Mouse (Mus musculus) kidney, embryonic 15.5 days (tissue): ENCODE results near the gene Tab1. TPM values are rescaled to one million over a fixed set of nuclear protein-coding genes. Genes with fewer than 3 reads are reported as not detected.

ENCODE experiments used
- ATAC-seq: fragments of 200-750 bp; cut with Nextera tagmentation; replicated peaks from 2 replicates; pipeline ENCODE4 v1.8.0; 2017; ENCODE audit warnings: moderate TSS enrichment; ENCODE audit not compliant: low FRiP score
- H3K27ac ChIP-seq: fragments of 300-500 bp; sonication (generic); 2 replicates; pipeline ENCODE4 v1.5.1; 2015; ENCODE audit warnings: mild to moderate bottlenecking, inconsistent platforms
- H3K27me3 ChIP-seq: fragments of 300-500 bp; sonication (generic); 2 replicates; pipeline ENCODE4 v1.6.1; 2015; ENCODE audit warnings: inconsistent platforms
- H3K36me3 ChIP-seq: fragments of 300-500 bp; sonication (generic); 2 replicates; pipeline ENCODE4 v1.6.1; 2015; ENCODE audit warnings: inconsistent platforms
- H3K4me1 ChIP-seq: fragments of 300-500 bp; sonication (generic); 2 replicates; pipeline ENCODE4 v1.6.1; 2015; ENCODE audit warnings: inconsistent platforms
- H3K4me2 ChIP-seq: fragments of 300-500 bp; sonication (generic); 2 replicates; pipeline ENCODE4 v1.6.1; 2015; ENCODE audit warnings: moderate library complexity, mild to moderate bottlenecking, inconsistent platforms
- H3K4me3 ChIP-seq: fragments of 300-500 bp; sonication (generic); replicated peaks from 2 replicates; pipeline ENCODE4 v1.5.1; 2015; ENCODE audit warnings: mild to moderate bottlenecking, inconsistent platforms
- H3K9ac ChIP-seq: fragments of 300-500 bp; sonication (generic); 2 replicates; pipeline ENCODE4 v1.6.1; 2015; ENCODE audit warnings: mild to moderate bottlenecking, inconsistent platforms
- H3K9me3 ChIP-seq: fragments of 300-500 bp; sonication (generic); replicated peaks from 2 replicates; pipeline ENCODE4 v1.6.1; 2016; ENCODE audit warnings: inconsistent platforms
- WGBS: fragments of 180-500 bp; shearing (Covaris S2); methylation state at CpG from one replicate; pipeline ENCODE4 v1.1.7; 2015; ENCODE audit warnings: mixed read lengths; 5-methylcytosine and 5-hydroxymethylcytosine counted together
- polyA plus RNA-seq: library from polyadenylated mRNA; unstranded; fragments of >200 nt; fragmentation: Nextera tagmentation; extraction: Ambion mirVana; gene quantifications from 2 replicates; pipeline ENCODE4 v1.2.1, GENCODE M21; 2015

Tab1 gene
- polyA plus RNA-seq, 1 experiment from 2014 or later = 39.1 TPM

DNA sequence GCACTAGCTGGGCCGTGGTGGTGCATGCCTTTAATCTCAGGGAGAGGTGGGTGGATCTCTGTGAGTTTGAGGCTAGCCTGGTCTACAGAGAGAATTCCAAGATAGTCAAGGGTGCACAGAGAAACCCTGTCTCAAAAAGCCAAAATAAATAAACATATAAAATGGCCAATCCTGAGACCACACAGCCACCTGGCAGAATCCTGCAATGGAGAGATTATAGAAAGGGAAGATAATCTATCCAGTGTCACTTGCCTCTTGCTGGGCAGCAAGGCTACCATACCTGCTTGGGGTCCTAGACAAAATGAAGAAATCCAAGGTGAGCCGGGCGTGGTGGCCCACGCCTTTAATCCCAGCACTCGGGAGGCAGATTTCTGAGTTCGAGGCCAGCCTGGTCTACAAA is 2.9 kb upstream of the Tab1 start:
- no peak overlapping the region for H3K27ac ChIP-seq
- ATAC-seq = no peak
- no peaks in the 10 kb centered on the region for H3K36me3 ChIP-seq

DNA sequence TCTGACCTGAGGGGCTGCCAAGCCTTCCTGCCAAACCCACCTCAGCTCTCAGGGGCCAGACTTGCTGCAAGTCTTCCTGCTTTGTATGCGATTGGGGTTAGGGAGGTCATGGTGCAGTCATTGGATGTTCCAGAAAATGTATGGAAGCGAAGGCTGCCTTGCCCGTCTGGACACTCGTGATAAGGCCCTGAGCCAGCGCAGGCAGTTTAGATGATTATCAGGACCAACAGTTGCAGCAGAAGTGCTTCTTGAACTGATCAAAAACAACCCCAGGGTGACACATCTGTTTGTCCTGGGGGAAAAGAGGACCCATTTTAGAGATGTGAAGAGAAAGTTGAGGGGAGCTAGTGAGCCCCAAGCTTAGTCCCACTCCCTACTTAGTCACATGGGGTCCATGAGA is 2.2 kb upstream of the Tab1 start:
- no peak overlapping the region for H3K4me3 ChIP-seq
- no peak for ATAC-seq
- H3K4me2 ChIP-seq = no peak overlapping the region
- no peaks in the 10 kb centered on the region for H3K36me3 ChIP-seq
- H3K27ac ChIP-seq = no peak overlapping the region
- WGBS = 73% methylated on average over 5 of the region's 5 CpGs
- H3K9ac ChIP-seq = no peak overlapping the region
- peaks cover 20% of the 10 kb centered on the region for H3K4me1 ChIP-seq
- H3K9me3 ChIP-seq = no peaks in the 10 kb centered on the region
- no peaks in the 10 kb centered on the region for H3K27me3 ChIP-seq

More for the DNA sequence above, 2.9 kb upstream of the Tab1 start:
- no peaks in the 10 kb centered on the region for H3K9me3 ChIP-seq
- no peak overlapping the region for H3K4me2 ChIP-seq
- H3K4me3 ChIP-seq = no peak overlapping the region
- 94% methylated on average over 6 of the region's 6 CpGs for WGBS
- H3K4me1 ChIP-seq = peaks cover 27% of the 10 kb centered on the region
- H3K27me3 ChIP-seq = no peaks in the 10 kb centered on the region
- no peak overlapping the region for H3K9ac ChIP-seq

DNA sequence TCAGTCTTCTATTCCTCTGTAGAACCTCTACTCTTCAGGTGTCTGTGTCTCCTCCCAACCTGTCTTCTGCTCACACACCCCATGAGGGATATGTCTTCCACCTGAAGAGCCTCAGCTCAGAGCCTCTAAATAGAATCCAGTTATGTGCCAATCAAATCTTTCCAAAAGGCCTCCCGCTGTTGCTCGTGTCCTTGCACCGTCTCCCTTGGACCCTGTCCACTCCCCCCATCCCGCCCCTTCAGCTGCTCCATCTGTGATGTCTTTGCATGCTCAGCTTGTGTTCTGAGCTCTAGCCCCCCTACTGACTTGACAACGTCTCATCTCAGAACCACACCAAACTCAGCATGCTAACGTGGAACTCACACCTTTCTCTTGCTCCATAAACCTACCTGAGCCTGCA is 1.5 kb upstream of the Tab1 start:
- Histone ChIP-seq H3K36me3 (peaks cover 5% of the 10 kb centered on the region; the same call in 1 of the 2 replicates), H3K4me1 (peaks cover 19% of the 10 kb centered on the region), H3K27me3 (no peaks in the 10 kb centered on the region), H3K27ac (no peak overlapping the region), H3K4me3 (no peak overlapping the region), H3K4me2 (no peak overlapping the region), H3K9ac (no peak overlapping the region), H3K9me3 (no peaks in the 10 kb centered on the region)
- ATAC-seq = no peak
- WGBS = 85% methylated on average over 6 of the region's 6 CpGs

DNA sequence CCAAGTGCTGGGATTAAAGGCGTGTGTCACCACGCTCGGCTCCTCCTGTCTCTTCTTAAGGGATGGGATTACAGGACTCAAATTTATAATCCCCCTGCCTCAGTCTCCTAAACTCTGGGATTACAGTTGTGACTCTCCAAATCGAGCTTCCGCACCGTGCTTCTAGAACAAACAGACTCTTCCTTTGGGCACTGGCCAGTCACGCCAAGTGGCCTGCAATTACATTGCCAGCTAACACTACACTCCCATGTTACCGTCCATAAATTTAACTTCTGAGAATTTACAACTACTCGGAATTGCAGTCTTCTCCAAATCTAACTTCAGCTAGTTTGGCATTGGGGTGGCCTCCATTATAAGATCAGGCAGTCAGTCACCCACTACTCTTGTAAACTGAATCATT is 475 bp upstream of the Tab1 start:
- peak overlapping the region; percentile 61; the same call in 1 of the 2 replicates for H3K9ac ChIP-seq
- no peaks in the 10 kb centered on the region for H3K9me3 ChIP-seq
- no peaks in the 10 kb centered on the region for H3K27me3 ChIP-seq
- peak overlapping the region; percentile 72 for H3K4me3 ChIP-seq
- peaks cover 21% of the 10 kb centered on the region for H3K4me1 ChIP-seq
- peak overlapping the region; percentile 100 for H3K27ac ChIP-seq
- peaks cover 14% of the 10 kb centered on the region; the same call in 1 of the 2 replicates for H3K36me3 ChIP-seq
- no peak for ATAC-seq
- peak overlapping the region; percentile 83 for H3K4me2 ChIP-seq
- WGBS = 63% methylated on average over 9 of the region's 9 CpGs

DNA sequence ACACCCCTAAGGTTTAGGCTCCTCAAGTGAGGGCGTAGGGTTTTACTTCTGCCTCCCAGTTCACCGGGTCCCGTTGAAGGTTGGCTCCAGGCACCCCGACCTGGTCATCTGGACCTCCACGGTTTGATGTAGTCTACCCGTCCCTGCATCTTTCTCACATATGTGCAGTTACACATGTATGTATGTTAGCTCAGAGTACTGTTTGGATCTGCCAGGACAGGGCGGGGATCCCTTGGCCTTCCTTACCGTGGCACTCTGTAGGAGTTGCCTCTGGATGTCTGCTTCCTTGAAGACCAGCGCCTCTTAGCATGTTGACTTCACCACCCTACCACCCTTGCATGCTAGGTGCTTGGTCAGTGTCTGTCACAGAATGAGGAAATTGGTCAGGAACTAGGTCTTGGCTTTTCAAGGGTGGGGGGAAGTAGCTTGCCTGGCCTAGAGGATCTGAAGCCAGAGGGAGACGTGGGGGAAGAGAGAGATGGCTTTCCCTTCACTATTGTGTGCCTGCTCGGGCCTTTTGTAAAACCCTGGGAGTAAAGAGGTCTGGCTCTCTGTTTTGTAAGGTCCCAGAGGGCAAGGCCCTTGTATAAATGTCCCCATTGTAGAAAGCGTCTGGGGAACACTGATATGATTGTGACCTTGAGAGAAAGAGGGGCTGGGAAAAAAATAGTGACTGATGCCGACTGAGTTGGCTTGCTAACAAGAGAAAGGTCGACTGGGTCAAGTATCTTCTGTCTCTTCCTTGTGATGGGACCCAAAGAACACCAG is 939 bp downstream of the Tab1 start:
- Histone ChIP-seq H3K4me3 (peak overlapping the region; percentile 72), H3K27ac (peak overlapping the region; percentile 100), H3K4me1 (peaks cover 34% of the 10 kb centered on the region), H3K9ac (peak overlapping the region; percentile 61), H3K9me3 (no peaks in the 10 kb centered on the region), H3K36me3 (peaks cover 16% of the 10 kb centered on the region; the same call in 1 of the 2 replicates), H3K4me2 (peak overlapping the region; percentile 83), H3K27me3 (no peaks in the 10 kb centered on the region)
- ATAC-seq = peak; percentile 19; the same call in 1 of the 2 replicates
- 10% methylated on average over 14 of the region's 14 CpGs for WGBS

DNA sequence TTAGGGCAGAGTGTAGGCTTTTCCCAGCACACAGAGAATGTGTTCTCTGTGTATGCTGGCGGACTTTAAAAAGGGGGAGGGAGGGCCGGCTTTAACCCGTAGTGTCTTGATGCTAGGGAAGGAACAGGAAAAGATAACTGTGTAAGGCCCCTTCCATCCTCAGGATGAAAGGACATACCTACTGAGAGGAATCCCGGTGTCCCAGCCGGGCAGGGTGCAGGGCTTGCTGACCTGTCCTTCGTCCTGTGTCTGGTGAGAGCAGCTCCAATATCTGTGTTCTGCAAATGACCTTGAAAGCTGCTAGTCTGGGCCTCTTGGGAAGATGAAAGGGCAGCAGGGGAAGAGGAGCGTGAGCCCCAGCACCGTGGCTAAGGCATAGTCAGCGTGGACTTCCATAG is 1.5 kb downstream of the Tab1 start:
- Histone ChIP-seq H3K27me3 (no peaks in the 10 kb centered on the region), H3K9me3 (no peaks in the 10 kb centered on the region), H3K36me3 (peaks cover 19% of the 10 kb centered on the region; the same call in 1 of the 2 replicates), H3K4me1 (peaks cover 36% of the 10 kb centered on the region), H3K27ac (peak overlapping the region; percentile 100), H3K4me3 (peak overlapping the region; percentile 72), H3K4me2 (peak overlapping the region; percentile 83), H3K9ac (peak overlapping the region; percentile 61)
- 69% methylated on average over 9 of the region's 9 CpGs for WGBS
- ATAC-seq = no peak

DNA sequence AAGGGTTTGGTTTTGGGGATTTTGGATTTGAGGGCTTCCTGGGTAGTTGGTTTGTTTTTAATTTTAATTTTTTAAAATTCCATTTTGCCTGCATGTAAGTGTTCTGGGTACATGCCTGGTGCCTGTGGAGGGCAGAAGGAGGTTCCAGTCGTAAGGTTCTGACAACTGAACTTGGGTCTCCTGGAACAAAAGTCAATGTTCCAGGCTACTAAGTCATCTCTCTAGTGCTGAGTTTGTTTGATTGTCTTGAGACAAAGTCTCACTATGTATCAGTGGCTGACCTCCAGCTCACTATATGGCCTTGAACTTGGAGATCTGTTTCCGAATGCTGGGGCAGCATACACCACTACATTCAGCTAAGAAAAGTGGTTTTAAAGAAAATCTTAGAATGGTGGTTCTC is 2.6 kb downstream of the Tab1 start:
- H3K4me3 ChIP-seq = no peak overlapping the region
- no peaks in the 10 kb centered on the region for H3K9me3 ChIP-seq
- H3K9ac ChIP-seq = no peak overlapping the region
- no peak overlapping the region for H3K4me2 ChIP-seq
- H3K27ac ChIP-seq = no peak overlapping the region
- 97% methylated on average over 2 of the region's 2 CpGs for WGBS
- peaks cover 36% of the 10 kb centered on the region for H3K4me1 ChIP-seq
- H3K27me3 ChIP-seq = no peaks in the 10 kb centered on the region
- no peak for ATAC-seq
- peaks cover 25% of the 10 kb centered on the region; the same call in 1 of the 2 replicates for H3K36me3 ChIP-seq

DNA sequence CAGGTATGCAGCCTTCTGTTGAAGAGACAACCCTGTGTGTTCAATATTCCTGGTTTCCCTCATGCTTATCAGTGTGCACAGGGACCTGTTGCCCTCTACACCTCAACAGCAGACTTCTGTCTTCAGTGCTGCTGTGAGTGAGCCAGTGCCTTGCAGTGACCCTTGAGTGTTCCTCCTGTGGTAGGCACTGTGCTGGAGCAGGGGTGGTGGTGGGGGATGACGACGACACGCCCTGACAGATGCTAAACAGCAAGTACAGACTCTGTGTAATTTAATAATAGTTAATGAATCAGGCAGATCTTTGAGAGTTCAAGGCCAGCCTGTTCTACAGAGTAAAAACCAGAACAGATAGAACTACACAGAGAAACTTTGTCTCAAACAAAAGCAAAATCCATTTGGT is 3.7 kb downstream of the Tab1 start:
- Histone ChIP-seq H3K9me3 (no peaks in the 10 kb centered on the region), H3K4me1 (peaks cover 36% of the 10 kb centered on the region), H3K9ac (no peak overlapping the region), H3K36me3 (peaks cover 33% of the 10 kb centered on the region), H3K27me3 (no peaks in the 10 kb centered on the region), H3K27ac (no peak overlapping the region), H3K4me2 (no peak overlapping the region), H3K4me3 (no peak overlapping the region)
- 99% methylated on average over 3 of the region's 3 CpGs for WGBS
- no peak for ATAC-seq

DNA sequence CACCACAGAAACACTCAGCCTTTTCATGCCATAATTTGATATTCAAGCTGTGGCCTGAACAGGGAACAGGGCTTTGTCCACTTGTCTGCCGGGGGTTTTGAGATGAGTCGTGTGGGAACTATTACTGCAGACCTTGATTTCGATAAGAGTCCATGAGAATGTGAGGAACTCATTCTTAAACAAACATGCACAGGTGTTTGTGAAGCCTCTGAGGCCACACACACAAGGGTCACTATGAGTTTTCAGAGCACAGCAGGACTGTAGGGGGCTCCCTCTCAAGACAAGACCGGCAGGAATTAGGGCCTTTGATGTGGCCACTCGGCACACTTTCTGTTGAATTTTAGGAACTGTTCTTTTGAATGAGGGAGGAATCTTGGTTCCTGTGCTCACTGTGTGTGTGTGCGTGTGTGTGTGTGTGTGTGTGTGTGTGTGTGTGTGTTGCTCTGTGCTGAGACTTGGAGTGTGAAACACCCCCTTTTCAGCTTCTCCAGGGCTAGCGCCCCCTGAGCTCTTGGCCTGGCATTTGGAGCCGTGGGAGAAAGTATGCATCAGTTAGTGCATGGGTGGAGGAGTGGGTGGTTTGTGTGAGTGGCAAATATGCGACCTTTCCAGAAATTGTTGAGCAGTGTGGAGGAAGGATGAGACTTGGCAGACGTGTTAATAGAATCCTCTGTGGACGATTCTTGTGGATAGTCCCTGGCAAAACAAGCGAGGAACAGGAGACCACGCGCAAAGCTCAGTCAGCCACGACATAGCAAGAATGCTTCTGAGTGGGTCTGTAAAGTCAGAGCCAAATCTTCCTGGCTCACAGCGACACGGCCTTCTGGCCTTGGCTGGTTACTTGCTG is 5.2 kb downstream of the Tab1 start:
- Histone ChIP-seq H3K4me1 (peaks cover 31% of the 10 kb centered on the region), H3K27ac (peak overlapping the region; percentile 38), H3K9me3 (no peaks in the 10 kb centered on the region), H3K9ac (no peak overlapping the region), H3K4me2 (no peak overlapping the region), H3K4me3 (no peak overlapping the region), H3K36me3 (peaks cover 48% of the 10 kb centered on the region), H3K27me3 (no peaks in the 10 kb centered on the region)
- 60% methylated on average over 17 of the region's 17 CpGs for WGBS
- no peak for ATAC-seq

DNA sequence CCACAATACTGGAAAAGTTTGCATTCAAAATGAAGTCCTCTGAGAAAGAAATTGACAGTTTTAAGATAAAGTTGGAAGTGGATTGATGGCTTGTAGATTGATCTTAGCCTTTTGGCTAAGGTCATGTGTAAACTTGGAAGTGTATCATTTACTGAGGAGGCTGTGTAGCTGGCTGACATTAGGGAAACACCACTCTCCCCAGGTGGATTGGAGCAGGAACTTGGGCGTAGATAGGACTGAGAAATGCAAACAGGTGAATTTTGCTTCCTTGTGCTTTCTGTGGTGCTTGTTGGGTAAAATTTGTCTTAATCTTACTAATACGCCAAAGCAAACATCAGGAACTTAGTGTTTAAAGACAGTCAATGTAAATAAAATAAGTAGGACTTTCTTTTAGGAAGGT is 7.4 kb downstream of the Tab1 start:
- 98% methylated on average over 2 of the region's 2 CpGs for WGBS
- Histone ChIP-seq H3K27me3 (no peaks in the 10 kb centered on the region), H3K9me3 (no peaks in the 10 kb centered on the region), H3K4me1 (peaks cover 17% of the 10 kb centered on the region), H3K9ac (no peak overlapping the region), H3K4me2 (no peak overlapping the region), H3K4me3 (no peak overlapping the region), H3K36me3 (peaks cover 61% of the 10 kb centered on the region), H3K27ac (no peak overlapping the region)
- no peak for ATAC-seq

DNA sequence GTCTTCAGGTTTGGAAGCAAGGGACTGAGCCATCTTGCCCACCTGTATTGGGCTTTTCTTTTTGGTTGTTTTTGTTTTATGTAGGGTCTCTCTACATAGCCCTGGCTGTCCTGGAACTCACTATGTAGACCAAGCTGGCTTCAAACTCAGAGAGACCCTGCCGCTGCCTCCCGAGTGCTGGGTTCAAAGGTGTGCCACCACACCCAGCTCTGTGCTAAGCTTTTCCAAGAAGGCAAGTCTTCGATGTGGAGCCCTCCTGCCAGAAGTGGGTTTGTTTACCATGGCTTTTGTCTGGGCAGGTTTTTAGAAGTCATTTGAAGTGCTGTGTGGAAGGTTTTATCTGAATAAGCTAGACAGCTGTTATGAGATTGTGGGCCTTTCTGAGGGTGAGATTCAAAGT is 8.0 kb downstream of the Tab1 start:
- H3K27ac ChIP-seq = no peak overlapping the region
- WGBS = 91% methylated on average over 3 of the region's 3 CpGs
- H3K9ac ChIP-seq = no peak overlapping the region
- ATAC-seq = no peak
- no peaks in the 10 kb centered on the region for H3K9me3 ChIP-seq
- H3K4me3 ChIP-seq = no peak overlapping the region
- H3K27me3 ChIP-seq = no peaks in the 10 kb centered on the region
- peaks cover 17% of the 10 kb centered on the region for H3K4me1 ChIP-seq
- H3K36me3 ChIP-seq = peaks cover 61% of the 10 kb centered on the region
- no peak overlapping the region for H3K4me2 ChIP-seq

DNA sequence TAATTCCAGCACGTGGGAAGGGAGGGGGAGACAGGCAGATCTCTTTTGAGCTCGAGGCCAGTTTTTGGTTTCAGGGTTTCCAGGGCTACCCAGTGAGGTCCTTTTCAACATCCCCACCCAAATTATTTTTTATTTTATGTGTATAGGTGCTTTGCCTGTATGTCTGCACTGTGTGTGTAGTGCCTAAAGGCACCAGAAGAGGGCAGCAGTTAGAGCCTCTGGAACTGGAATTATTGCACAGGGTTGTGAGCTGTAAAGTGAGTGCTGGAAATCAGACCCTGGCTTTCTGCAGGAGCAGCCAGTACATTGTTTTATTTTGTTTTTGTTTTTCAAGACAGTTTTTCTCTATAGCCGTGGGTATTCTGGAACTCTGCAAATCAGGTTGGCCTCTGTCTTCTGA is 9.2 kb downstream of the Tab1 start:
- no peak for ATAC-seq
- Histone ChIP-seq H3K4me2 (no peak overlapping the region), H3K9ac (no peak overlapping the region), H3K4me1 (peaks cover 17% of the 10 kb centered on the region), H3K27ac (no peak overlapping the region), H3K4me3 (no peak overlapping the region), H3K9me3 (no peaks in the 10 kb centered on the region), H3K27me3 (no peaks in the 10 kb centered on the region), H3K36me3 (peaks cover 49% of the 10 kb centered on the region)
- WGBS = 95% methylated on average over 3 of the region's 3 CpGs
